Mouse (Mus musculus): ENCODE results near the gene Stx11. TPM values are rescaled to one million over a fixed set of nuclear protein-coding genes. Genes with fewer than 3 reads are reported as not detected.

The Stx11 gene
- total RNA-seq (2021), result 1 to 10 TPM; 1.3 to 2.2 TPM

GRCm38 (mm10) chr10:12964151-12965075 is at the start of gene Stx11:
Gene Stx11 (minus strand): TSS chr10:12964298.
- intact Hi-C loops (cut with DNase I), result loop anchor here (5.0 kb wide), 1 partner anchor 92 kb away; no protein-coding TSS in a partner anchor
- DNase-seq, result peak; percentile 72 to 77

GRCm38 (mm10) chr10:13008737-13009121 is 44.6 kb upstream of the Stx11 start:
- DNase-seq, result no peak
- intact Hi-C loops (cut with DNase I), result loop anchor here (5.0 kb wide), 1 partner anchor 184 kb away; the partner anchor contains the start of gene Ltv1

GRCm38 (mm10) chr10:13007876-13008736 is 44.0 kb upstream of the Stx11 start:
- intact Hi-C loops (cut with DNase I), result loop anchor here (5.0 kb wide), 1 partner anchor 184 kb away; the partner anchor contains the start of gene Ltv1
- peak; percentile 92 to 93 for DNase-seq

GRCm38 (mm10) chr10:13005043-13005442 is 40.9 kb upstream of the Stx11 start, which contains the start of gene Sf3b5:
Gene Sf3b5 (plus strand): TSS chr10:13005343.
- intact Hi-C loops (cut with DNase I), result loop anchor here (5.0 kb wide), 1 partner anchor 187 kb away; the partner anchor contains the start of gene Ltv1
- no peak for DNase-seq

GRCm38 (mm10) chr10:12996736-12997477 is 32.8 kb upstream of the Stx11 start:
- intact Hi-C loops (cut with DNase I), result loop anchor here (5.0 kb wide), 3 partner anchors 75 to 305 kb away; partner anchors contain the start of gene Utrn
- DNase-seq, result peak; percentile 84 to 88

DNA sequence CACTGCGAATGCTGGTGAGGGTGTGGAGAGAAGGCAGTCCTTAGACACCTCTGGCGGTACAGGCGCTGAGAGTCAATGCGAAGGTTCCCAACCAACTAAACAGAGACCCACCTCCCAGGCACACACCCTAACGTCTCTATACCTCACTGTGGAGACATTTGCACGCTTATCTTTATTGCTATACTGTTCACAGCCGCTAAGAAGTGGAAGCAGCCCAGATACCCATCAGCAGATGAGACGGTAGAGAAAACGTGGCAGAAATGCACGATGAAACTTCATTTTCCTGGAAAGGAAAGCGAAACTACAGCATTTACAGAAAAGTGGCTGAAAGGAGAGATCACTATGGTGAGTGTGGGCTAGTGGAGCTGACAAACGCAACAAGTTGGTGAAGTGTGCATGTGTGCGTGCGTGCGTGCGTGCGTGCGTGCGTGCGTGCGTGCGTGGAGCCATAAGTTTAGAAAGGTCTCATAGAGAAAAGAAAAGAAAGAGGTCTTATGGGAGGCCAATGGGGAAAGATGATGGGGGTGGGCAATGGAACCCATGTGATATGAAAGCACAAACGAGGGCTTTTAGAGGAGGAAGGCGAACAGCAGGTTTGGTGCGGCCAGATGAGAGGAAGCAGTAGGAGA is 29.4 kb upstream of the Stx11 start:
- DNase-seq, result no peak
- intact Hi-C loops (cut with DNase I), result no loop called here

DNA sequence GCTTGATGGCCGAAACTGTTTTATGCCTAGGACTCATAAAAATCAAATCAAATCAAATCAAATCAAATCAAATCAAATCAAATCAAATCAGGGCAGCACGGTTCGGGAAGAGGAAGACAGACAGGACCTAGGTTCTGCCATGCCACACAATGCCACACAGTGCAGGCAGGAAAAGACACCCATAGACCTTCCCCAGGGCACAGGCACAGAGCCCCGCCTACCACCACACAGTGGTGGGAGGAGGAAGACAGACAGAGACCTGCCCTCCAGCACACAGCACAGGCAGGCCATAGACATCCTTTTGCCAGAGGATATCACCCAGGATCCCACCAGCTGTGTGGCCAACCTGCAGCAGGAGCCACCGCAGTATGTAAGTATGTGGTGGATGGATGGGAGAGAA is 27.9 kb upstream of the Stx11 start:
- intact Hi-C loops (cut with DNase I), result no loop called here
- no peak for DNase-seq

DNA sequence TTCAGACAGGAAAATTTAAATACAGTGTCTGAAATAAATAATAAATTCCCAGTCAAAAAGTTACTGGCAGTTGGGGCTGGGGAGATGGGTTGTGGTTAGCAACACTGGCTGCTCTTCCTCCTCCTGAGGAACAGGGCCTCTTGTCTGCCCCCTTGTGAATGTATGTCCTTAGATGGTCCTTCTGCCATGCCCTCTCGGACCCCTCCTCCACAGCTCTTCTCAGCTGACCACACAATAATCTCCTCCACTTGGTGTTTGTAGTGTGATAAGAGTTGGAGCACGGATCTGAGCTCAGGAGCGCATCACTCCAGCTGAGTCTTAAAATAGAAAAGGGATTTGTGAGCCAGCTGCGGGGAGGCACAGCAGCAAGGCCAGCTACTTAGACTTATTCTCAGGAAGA is 22.8 kb upstream of the Stx11 start:
- peak in 1 of 2 experiments; percentile 22 for DNase-seq
- intact Hi-C loops (cut with DNase I), result no loop called here

GRCm38 (mm10) chr10:12986485-12986884 is 22.4 kb upstream of the Stx11 start:
- intact Hi-C loops (cut with DNase I), result no loop called here

GRCm38 (mm10) chr10:12985028-12985427 is 20.9 kb upstream of the Stx11 start:
- intact Hi-C loops (cut with DNase I), result no loop called here
- no peak for DNase-seq

More at GRCm38 (mm10) chr10:12986485-12986884, 22.4 kb upstream of the Stx11 start:
- no peak for DNase-seq

DNA sequence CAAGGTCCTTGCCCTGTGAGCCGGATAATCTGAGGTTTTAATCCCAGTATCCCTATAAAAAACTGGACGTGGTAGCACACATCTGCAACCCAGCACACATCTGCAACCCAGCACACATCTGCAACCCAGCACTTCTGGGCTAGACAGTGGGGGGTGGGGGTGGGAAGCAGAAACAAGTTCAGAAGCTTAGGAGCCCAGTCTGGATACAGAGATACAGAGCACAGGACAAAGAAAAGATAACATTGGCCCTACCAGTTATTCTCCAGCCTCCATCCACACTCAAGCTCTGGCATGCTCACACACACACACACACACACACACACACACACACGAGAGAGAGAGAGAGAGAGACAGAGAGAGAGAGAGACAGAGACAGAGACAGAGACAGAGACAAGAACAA is 19.4 kb upstream of the Stx11 start:
- intact Hi-C loops (cut with DNase I), result no loop called here
- no peak for DNase-seq

GRCm38 (mm10) chr10:12981071-12981470 is 17.0 kb upstream of the Stx11 start:
- DNase-seq, result no peak
- intact Hi-C loops (cut with DNase I), result no loop called here

GRCm38 (mm10) chr10:12977787-12978212 is 13.7 kb upstream of the Stx11 start:
- DNase-seq, result peak in 1 of 2 experiments; percentile 21
- intact Hi-C loops (cut with DNase I), result no loop called here

DNA sequence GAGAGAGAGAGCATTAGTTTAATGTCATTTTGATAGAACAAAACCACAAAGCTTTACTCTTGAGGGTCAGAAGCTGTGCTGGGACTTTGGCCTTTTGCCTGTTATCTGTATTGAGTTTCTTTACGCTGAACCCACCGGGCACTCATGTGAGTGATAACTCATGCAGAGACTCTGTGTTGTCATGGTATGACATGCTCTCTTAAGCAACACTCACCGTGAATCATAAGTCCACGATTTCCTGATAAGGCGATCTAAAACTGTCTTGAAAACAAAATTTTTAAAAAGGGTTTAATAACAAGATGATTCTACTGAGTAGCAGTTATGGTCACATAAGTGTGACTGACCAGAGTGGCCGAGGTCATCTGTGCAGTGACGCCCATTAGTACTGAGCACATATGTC is 12.5 kb upstream of the Stx11 start:
- no peak for DNase-seq
- intact Hi-C loops (cut with DNase I), result no loop called here

- intact Hi-C loops (cut with DNase I), result no loop called here
- no peak for DNase-seq
These were observed 11.9 kb upstream of the Stx11 start for GRCm38 (mm10) chr10:12975957-12976356.

DNA sequence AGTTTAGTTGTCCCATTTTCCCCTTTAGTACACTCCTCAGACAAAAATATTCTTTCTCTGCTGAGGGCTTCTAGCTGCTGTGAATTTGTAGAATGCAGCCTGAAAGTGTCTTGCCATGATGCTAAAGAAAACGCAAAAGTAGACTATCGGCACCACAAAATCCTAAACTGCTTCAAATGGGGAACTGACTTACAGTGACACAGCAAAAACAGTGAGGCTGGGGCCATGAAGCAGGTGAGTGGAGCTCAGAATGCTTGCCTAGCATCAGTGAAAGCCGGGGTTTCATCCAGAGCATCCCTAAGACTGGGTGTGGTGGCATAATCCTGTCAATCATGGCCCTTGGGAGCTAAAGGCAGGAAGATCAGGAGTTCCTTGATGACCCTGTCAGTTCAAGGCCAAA is 11.4 kb upstream of the Stx11 start:
- intact Hi-C loops (cut with DNase I), result no loop called here
- no peak for DNase-seq

- DNase-seq, result no peak
- intact Hi-C loops (cut with DNase I), result no loop called here
These were observed 10.5 kb upstream of the Stx11 start for GRCm38 (mm10) chr10:12974572-12974971.

DNA sequence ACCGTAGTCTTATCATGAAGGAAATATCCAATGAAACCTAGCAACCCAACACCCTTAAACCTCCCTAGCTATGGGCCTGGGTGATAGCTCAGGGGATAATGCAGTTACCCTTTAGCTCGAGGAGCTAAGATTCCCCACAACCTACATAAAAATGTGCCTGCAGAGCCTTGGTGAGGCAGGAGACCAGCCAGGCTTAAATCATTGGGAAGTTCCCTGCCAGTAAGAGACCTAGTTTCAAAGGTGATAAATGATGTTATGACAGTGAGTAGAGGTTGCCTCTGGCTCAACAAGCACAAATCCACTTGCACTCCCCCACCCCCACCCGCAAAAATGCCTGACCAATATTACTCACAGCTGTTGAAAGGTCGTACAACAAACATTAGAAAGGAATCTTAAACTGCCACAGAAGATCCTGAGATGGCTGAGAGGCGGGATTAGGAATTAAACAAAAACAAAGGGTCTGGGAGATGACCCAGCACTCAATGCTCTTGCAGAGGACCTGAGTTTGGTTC is 1.6 kb upstream of the Stx11 start:
- no peak for DNase-seq
- intact Hi-C loops (cut with DNase I), result no loop called here
